Mouse (Mus musculus): ENCODE data around the gene Krt16.
A peak's percentile ranks its signal among the peaks of the same experiment; 100 is the strongest.

The Krt16 gene

GRCm38 (mm10) chr11:100248852-100249465 lies at the start of gene Krt16:
TSS of gene Krt16 (minus strand) at chr11:100248902.
- DNase-seq = no peak

GRCm38 (mm10) chr11:100297801-100298200 lies 49.1 kb upstream of the Krt16 start:
- DNase-seq = no peak

- peak; percentile 82 for DNase-seq
Measured at GRCm38 (mm10) chr11:100295308-100295707, 46.6 kb upstream of the Krt16 start.

- DNase-seq = no peak
Measured at GRCm38 (mm10) chr11:100292884-100293283, 44.2 kb upstream of the Krt16 start.

GRCm38 (mm10) chr11:100290235-100290634 lies 41.5 kb upstream of the Krt16 start:
- DNase-seq = no peak

- DNase-seq = no peak
Measured at GRCm38 (mm10) chr11:100288942-100289341, 40.2 kb upstream of the Krt16 start.

GRCm38 (mm10) chr11:100287024-100287423 lies 38.3 kb upstream of the Krt16 start:
- peak; percentile 30 for DNase-seq

- no peak for DNase-seq
Measured at GRCm38 (mm10) chr11:100284988-100285387, 36.3 kb upstream of the Krt16 start.

- DNase-seq = peak; percentile 80
Measured at GRCm38 (mm10) chr11:100282549-100282948, 33.8 kb upstream of the Krt16 start.

GRCm38 (mm10) chr11:100281596-100282544 lies 33.2 kb upstream of the Krt16 start:
- peak; percentile 86 for DNase-seq

- DNase-seq = no peak
Measured at GRCm38 (mm10) chr11:100278759-100279158, 30.1 kb upstream of the Krt16 start.

GRCm38 (mm10) chr11:100277726-100278480 lies 29.2 kb upstream of the Krt16 start:
- no peak for DNase-seq

- no peak for DNase-seq
Measured at GRCm38 (mm10) chr11:100275466-100275865, 26.8 kb upstream of the Krt16 start.

- DNase-seq = no peak
Measured at GRCm38 (mm10) chr11:100274719-100275118, 26.0 kb upstream of the Krt16 start.

- no peak for DNase-seq
Measured at GRCm38 (mm10) chr11:100271878-100272277, 23.2 kb upstream of the Krt16 start.

GRCm38 (mm10) chr11:100269821-100270332 lies 21.2 kb upstream of the Krt16 start, which contains the start of gene Krt42:
TSS of gene Krt42 (minus strand) at chr11:100269871.
- DNase-seq = no peak

GRCm38 (mm10) chr11:100262058-100262980 lies 13.6 kb upstream of the Krt16 start:
- DNase-seq = no peak

- DNase-seq = no peak
Measured at GRCm38 (mm10) chr11:100261235-100261605, 12.5 kb upstream of the Krt16 start.

- no peak for DNase-seq
Measured at GRCm38 (mm10) chr11:100260514-100261234, 12.0 kb upstream of the Krt16 start, which contains the start of gene Krt17. TSS of gene Krt17 (minus strand) at chr11:100261029.

- no peak for DNase-seq
Measured at GRCm38 (mm10) chr11:100259079-100259478, 10.4 kb upstream of the Krt16 start.

- no peak for DNase-seq
Measured at GRCm38 (mm10) chr11:100257967-100258366, 9.3 kb upstream of the Krt16 start.

Data from kidney, postnatal 14 days (tissue).